ENCODE assay signal across 8 mouse cellular contexts in the genomic region with DNA sequence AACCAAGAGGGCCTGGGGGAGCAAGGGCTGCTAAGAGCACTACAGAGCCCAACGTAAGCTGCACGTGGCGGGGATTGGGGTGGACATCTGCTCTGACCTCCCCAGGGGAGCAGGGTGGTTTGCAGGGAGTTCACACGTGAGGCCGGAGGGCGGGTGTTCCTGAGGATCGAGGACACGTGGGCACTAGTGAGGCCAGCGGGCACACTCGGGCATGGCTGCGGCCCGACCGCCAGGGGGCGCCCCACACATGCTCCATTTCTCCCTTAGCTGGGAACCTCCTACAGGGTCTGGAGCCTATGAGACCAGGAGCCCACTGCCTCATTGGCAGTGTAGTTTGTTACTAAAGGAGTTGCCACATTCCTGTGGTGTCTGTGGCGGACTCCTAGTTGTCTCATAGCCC. TPM values are rescaled to one million over a fixed set of nuclear protein-coding genes. Genes with fewer than 3 reads are reported as not detected.
DNase-seq lines count a peak whose midpoint lies in the region; ATAC-seq and TF ChIP-seq lines count a peak whose summit lies in the region.

No protein-coding gene starts in this region.

- no peaks in the 10 kb centered on the region for H3K9me3 ChIP-seq in midbrain, embryonic 10.5 days (replicated peaks)
- H3K9me3 ChIP-seq in midbrain, embryonic 15.5 days = no peaks in the 10 kb centered on the region
- H3K9me3 ChIP-seq in limb, embryonic 12.5 days = no peaks in the 10 kb centered on the region

- peaks cover 73% of the 10 kb centered on the region for H3K4me1 ChIP-seq in midbrain, embryonic 10.5 days
- H3K4me1 ChIP-seq in midbrain, embryonic 15.5 days = peaks cover 29% of the 10 kb centered on the region
- peaks cover 85% of the 10 kb centered on the region for H3K4me1 ChIP-seq in limb, embryonic 12.5 days (replicated peaks)
- H3K4me1 ChIP-seq in testis, adult 2 months (ENCODE audit: control insufficient read depth, insufficient read depth, low read length) = peaks cover 43% of the 10 kb centered on the region

- peaks cover 99% of the 10 kb centered on the region for H3K27me3 ChIP-seq in midbrain, embryonic 10.5 days (ENCODE audit: low read depth, poor library complexity, severe bottlenecking)
- H3K27me3 ChIP-seq in midbrain, embryonic 15.5 days (replicated peaks) = peaks cover 86% of the 10 kb centered on the region
- peaks cover 66% of the 10 kb centered on the region for H3K27me3 ChIP-seq in limb, embryonic 12.5 days
- H3K27me3 ChIP-seq in testis, adult 2 months (ENCODE audit: control insufficient read depth, insufficient read depth, low read length) = no peaks in the 10 kb centered on the region

- H3K27ac ChIP-seq in midbrain, embryonic 10.5 days (replicated peaks) = no peak overlapping the region
- no peak overlapping the region for H3K27ac ChIP-seq in midbrain, embryonic 15.5 days
- no peak overlapping the region for H3K27ac ChIP-seq in limb, embryonic 12.5 days
- H3K27ac ChIP-seq in testis, adult 2 months (ENCODE audit: control insufficient read depth, insufficient read depth, low read depth, low read length) = peak overlapping the region; percentile 34

- no peak overlapping the region for H3K4me2 ChIP-seq in midbrain, embryonic 15.5 days
- H3K4me2 ChIP-seq in limb, embryonic 12.5 days = 0 out of 2 replicates have a peak overlapping the region, but pooled peaks have one; percentile 8

- ATAC-seq in midbrain, embryonic 15.5 days (replicated peaks) = no peak
- ATAC-seq in limb, embryonic 12.5 days (ENCODE audit: insufficient number of reproducible peaks, insufficient read depth, low FRiP score, low TSS enrichment, low read depth) = no peak
- ATAC-seq in monocyte, adult 5-6 weeks (replicated peaks; ENCODE audit: insufficient number of reproducible peaks, low FRiP score, low TSS enrichment, poor library complexity, severe bottlenecking) = peak; percentile 60

- H3K4me3 ChIP-seq in midbrain, embryonic 10.5 days = peak overlapping the region; percentile 49; the same call in 1 of the 2 replicates
- H3K4me3 ChIP-seq in midbrain, embryonic 15.5 days = no peak overlapping the region
- H3K4me3 ChIP-seq in limb, embryonic 12.5 days (replicated peaks) = no peak overlapping the region
- H3K4me3 ChIP-seq in testis, adult 2 months (ENCODE audit: control insufficient read depth, low read depth, low read length) = peak overlapping the region; percentile 64

- peak; percentile 92 for TF ChIP-seq CTCF in testis, adult 2 months (IDR thresholded peaks at IDR 0.05; ENCODE audit: control insufficient read depth, insufficient read depth, insufficient replicate concordance, low read depth, low read length)

- no peak for TF ChIP-seq POLR2A in testis, adult 2 months (IDR thresholded peaks at IDR 0.05; ENCODE audit: control insufficient read depth, low read depth, low read length)

- H3K9ac ChIP-seq in midbrain, embryonic 15.5 days = no peak overlapping the region
- H3K9ac ChIP-seq in limb, embryonic 12.5 days (replicated peaks) = no peak overlapping the region

- no peaks in the 10 kb centered on the region for H3K36me3 ChIP-seq in midbrain, embryonic 10.5 days
- H3K36me3 ChIP-seq in midbrain, embryonic 15.5 days (replicated peaks) = no peaks in the 10 kb centered on the region
- no peaks in the 10 kb centered on the region for H3K36me3 ChIP-seq in limb, embryonic 12.5 days
- no peaks in the 10 kb centered on the region for H3K36me3 ChIP-seq in testis, adult 2 months (ENCODE audit: control insufficient read depth, insufficient read depth, low read length)

- peak; percentile 82 for DNase-seq in midbrain, embryonic 10.5 days (ENCODE audit: low spot score)
- peak; percentile 80 to 84 for DNase-seq in cerebellum, postnatal 10 days
- DNase-seq in gastrocnemius, adult 8-10 months (ENCODE audit: low spot score in 2 of 2) = peak; percentile 70 to 77
- peak; percentile 84 to 89 for DNase-seq in kidney, adult 8-10 months

- WGBS in midbrain, embryonic 10.5 days = 5% methylated on average over 15 of the region's 15 CpGs
- WGBS in midbrain, embryonic 15.5 days = 7% methylated on average over 15 of the region's 15 CpGs
- WGBS in limb, embryonic 12.5 days = 6% methylated on average over 15 of the region's 15 CpGs

RNA-seq across cellular contexts. Expression of a gene that starts 5.1 kb away (rescaled TPM):
- 0.39 and 0.49 TPM in 2 replicates for polyA plus RNA-seq in midbrain, embryonic 10.5 days (2016; fragmentation: Nextera tagmentation; extraction: Ambion mirVana)
- polyA plus RNA-seq in midbrain, embryonic 15.5 days (2015; fragmentation: Nextera tagmentation; extraction: Ambion mirVana) = 0.15 and 0.45 TPM in 2 replicates
- 1 to 10 TPM; 1.7 to 2.6 (median 1.9) TPM for total RNA-seq in gastrocnemius, adult 8-10 months (2022)
- polyA plus RNA-seq in limb, embryonic 12.5 days (2016; fragmentation: Nextera tagmentation; extraction: Ambion mirVana) = 2.2 and 2.5 TPM in 2 replicates
- total RNA-seq in monocyte, adult 5-6 weeks (2017) = 0.39 TPM in 1 of 3 replicates, not detected in the others
- 11.2 and 13.3 TPM in 2 replicates for polyA plus RNA-seq in testis, adult 2 months (2012; rRNA removed)

RNA-seq across cellular contexts. Expression of a gene that starts 43.0 kb away (rescaled TPM):
- polyA plus RNA-seq in midbrain, embryonic 10.5 days (2016; fragmentation: Nextera tagmentation; extraction: Ambion mirVana) = 147 and 157 TPM in 2 replicates
- polyA plus RNA-seq in midbrain, embryonic 15.5 days (2015; fragmentation: Nextera tagmentation; extraction: Ambion mirVana) = 116 and 117 TPM in 2 replicates
- total RNA-seq in gastrocnemius, adult 8-10 months (2022) = 10 to 100 TPM; 23.6 to 31.8 (median 26.0) TPM
- polyA plus RNA-seq in limb, embryonic 12.5 days (2016; fragmentation: Nextera tagmentation; extraction: Ambion mirVana) = 158 and 162 TPM in 2 replicates
- 49.3 to 72.8 TPM (median 58.3 TPM) in 3 replicates for total RNA-seq in monocyte, adult 5-6 weeks (2017)
- 41.6 and 44.1 TPM in 2 replicates for polyA plus RNA-seq in testis, adult 2 months (2012; rRNA removed)

Comparison
In these comparisons a context has a peak if more than half of its experiments do, and no peak if none do; other contexts are left out.
1. H3K4me3 ChIP-seq: peak in midbrain, embryonic 10.5 days (single experiment) and testis, adult 2 months (single experiment); none in midbrain, embryonic 15.5 days (single experiment) and limb, embryonic 12.5 days (single experiment).
2. Peak in every context shown above with its lines, with median percentiles within 50 percentile points of each other: DNase-seq.